Mouse (Mus musculus): ENCODE results near the gene Ldlrap1. TPM values are rescaled to one million over a fixed set of nuclear protein-coding genes. Genes with fewer than 3 reads are reported as not detected.

Ldlrap1 gene
- polyA plus RNA-seq, 1 experiment, result 19.0 TPM

- Histone ChIP-seq H3K36me3 (ENCODE audit: control insufficient read depth, insufficient read depth) (no peaks in the 10 kb centered on the region), H3K27me3 (ENCODE audit: control insufficient read depth, insufficient read depth, insufficient read length) (no peaks in the 10 kb centered on the region), H3K79me2 (ENCODE audit: control insufficient read depth, insufficient read depth) (no peaks in the 10 kb centered on the region), H3K4me2 (ENCODE audit: low read depth) (no peak overlapping the region), H3ac (ENCODE audit: control insufficient read depth, insufficient read length) (no peak overlapping the region), H3K4me3 (no peak overlapping the region)
- TF ChIP-seq MYOD1 (IDR thresholded peaks at IDR 0.05; ENCODE audit: control insufficient read depth in 1 of 3, insufficient read length in 2 of 3, low read depth in 2 of 3), result no peak
- no peak for TF ChIP-seq USF1 (IDR thresholded peaks at IDR 0.05; ENCODE audit: low read depth)
- no peak for TF ChIP-seq TCF12 (IDR thresholded peaks at IDR 0.05; ENCODE audit: insufficient read depth, poor library complexity, severe bottlenecking)
- no peak for TF ChIP-seq CEBPB (IDR thresholded peaks at IDR 0.05; ENCODE audit: insufficient read depth, poor library complexity, severe bottlenecking)
- TF ChIP-seq MAX (IDR thresholded peaks at IDR 0.05; ENCODE audit: low read depth), result no peak
- TF ChIP-seq POLR2A (IDR thresholded peaks at IDR 0.05; ENCODE audit: insufficient read length, low read depth), result no peak
- TF ChIP-seq TCF3 (IDR thresholded peaks at IDR 0.05; ENCODE audit: insufficient read length, low read depth), result no peak
- no peak for TF ChIP-seq MYOG (IDR thresholded peaks at IDR 0.05; ENCODE audit: control insufficient read depth in 1 of 3, insufficient read depth in 1 of 3, insufficient read length in 2 of 3, low read depth in 2 of 3)
- TF ChIP-seq SRF (IDR thresholded peaks at IDR 0.05; ENCODE audit: control insufficient read depth, insufficient read length, low read depth), result no peak
- no peak for TF ChIP-seq REST (IDR thresholded peaks at IDR 0.05; ENCODE audit: insufficient read depth, insufficient read length)
- no peak for TF ChIP-seq E2F4 (IDR thresholded peaks at IDR 0.05; ENCODE audit: insufficient read depth)
- TF ChIP-seq POLR2AphosphoS2 (IDR thresholded peaks at IDR 0.05; ENCODE audit: insufficient read length, low read depth), result no peak
Measured at GRCm38 (mm10) chr4:134741949-134742348, 25.9 kb downstream of the Ldlrap1 start.

GRCm38 (mm10) chr4:134740186-134740585, 27.6 kb downstream of the Ldlrap1 start:
- no peak overlapping the region for H3K4me3 ChIP-seq
- no peak overlapping the region for H3K4me2 ChIP-seq (ENCODE audit: low read depth)
- no peaks in the 10 kb centered on the region for H3K79me2 ChIP-seq (ENCODE audit: control insufficient read depth, insufficient read depth)
- no peak overlapping the region for H3ac ChIP-seq (ENCODE audit: control insufficient read depth, insufficient read length)
- H3K36me3 ChIP-seq (ENCODE audit: control insufficient read depth, insufficient read depth), result no peaks in the 10 kb centered on the region
- no peaks in the 10 kb centered on the region for H3K27me3 ChIP-seq (ENCODE audit: control insufficient read depth, insufficient read depth, insufficient read length)
- TF ChIP-seq TCF3 (IDR thresholded peaks at IDR 0.05; ENCODE audit: insufficient read length, low read depth) (peak; percentile 89), USF1 (IDR thresholded peaks at IDR 0.05; ENCODE audit: low read depth) (no peak), CEBPB (IDR thresholded peaks at IDR 0.05; ENCODE audit: insufficient read depth, poor library complexity, severe bottlenecking) (no peak), TCF12 (IDR thresholded peaks at IDR 0.05; ENCODE audit: insufficient read depth, poor library complexity, severe bottlenecking) (peak; percentile 81), MYOD1 (IDR thresholded peaks at IDR 0.05; ENCODE audit: control insufficient read depth in 1 of 3, insufficient read length in 2 of 3, low read depth in 2 of 3) (peak in 2 of 3 experiments; percentile 92 to 94), MYOG (IDR thresholded peaks at IDR 0.05; ENCODE audit: control insufficient read depth in 1 of 3, insufficient read depth in 1 of 3, insufficient read length in 2 of 3, low read depth in 2 of 3) (peak in 2 of 3 experiments; percentile 95 to 97)

GRCm38 (mm10) chr4:134739530-134739929, 28.3 kb downstream of the Ldlrap1 start:
- Histone ChIP-seq H3K36me3 (ENCODE audit: control insufficient read depth, insufficient read depth) (no peaks in the 10 kb centered on the region), H3ac (ENCODE audit: control insufficient read depth, insufficient read length) (no peak overlapping the region), H3K27me3 (ENCODE audit: control insufficient read depth, insufficient read depth, insufficient read length) (no peaks in the 10 kb centered on the region), H3K79me2 (ENCODE audit: control insufficient read depth, insufficient read depth) (no peaks in the 10 kb centered on the region), H3K4me3 (no peak overlapping the region), H3K4me2 (ENCODE audit: low read depth) (no peak overlapping the region)
- TF ChIP-seq TCF12 (IDR thresholded peaks at IDR 0.05; ENCODE audit: insufficient read depth, poor library complexity, severe bottlenecking) (peak; percentile 19), SRF (IDR thresholded peaks at IDR 0.05; ENCODE audit: control insufficient read depth, insufficient read length, low read depth) (no peak), POLR2AphosphoS2 (IDR thresholded peaks at IDR 0.05; ENCODE audit: insufficient read length, low read depth) (no peak), E2F4 (IDR thresholded peaks at IDR 0.05; ENCODE audit: insufficient read depth) (no peak), REST (IDR thresholded peaks at IDR 0.05; ENCODE audit: insufficient read depth, insufficient read length) (no peak), MYOD1 (IDR thresholded peaks at IDR 0.05; ENCODE audit: control insufficient read depth in 1 of 3, insufficient read length in 2 of 3, low read depth in 2 of 3) (peak in 1 of 3 experiments; percentile 54), MYOG (IDR thresholded peaks at IDR 0.05; ENCODE audit: control insufficient read depth in 1 of 3, insufficient read depth in 1 of 3, insufficient read length in 2 of 3, low read depth in 2 of 3) (peak in 1 of 3 experiments; percentile 54), CEBPB (IDR thresholded peaks at IDR 0.05; ENCODE audit: insufficient read depth, poor library complexity, severe bottlenecking) (no peak), USF1 (IDR thresholded peaks at IDR 0.05; ENCODE audit: low read depth) (no peak), POLR2A (IDR thresholded peaks at IDR 0.05; ENCODE audit: insufficient read length, low read depth) (no peak), TCF3 (IDR thresholded peaks at IDR 0.05; ENCODE audit: insufficient read length, low read depth) (no peak), MAX (IDR thresholded peaks at IDR 0.05; ENCODE audit: low read depth) (no peak)

- Histone ChIP-seq H3K4me3 (no peak overlapping the region), H3K79me2 (ENCODE audit: control insufficient read depth, insufficient read depth) (no peaks in the 10 kb centered on the region), H3K4me2 (ENCODE audit: low read depth) (no peak overlapping the region), H3K36me3 (ENCODE audit: control insufficient read depth, insufficient read depth) (no peaks in the 10 kb centered on the region), H3K27me3 (ENCODE audit: control insufficient read depth, insufficient read depth, insufficient read length) (no peaks in the 10 kb centered on the region), H3ac (ENCODE audit: control insufficient read depth, insufficient read length) (no peak overlapping the region)
- TF ChIP-seq MYOG (IDR thresholded peaks at IDR 0.05; ENCODE audit: control insufficient read depth in 1 of 3, insufficient read depth in 1 of 3, insufficient read length in 2 of 3, low read depth in 2 of 3) (no peak), MYOD1 (IDR thresholded peaks at IDR 0.05; ENCODE audit: control insufficient read depth in 1 of 3, insufficient read length in 2 of 3, low read depth in 2 of 3) (no peak), POLR2AphosphoS2 (IDR thresholded peaks at IDR 0.05; ENCODE audit: insufficient read length, low read depth) (no peak), USF1 (IDR thresholded peaks at IDR 0.05; ENCODE audit: low read depth) (no peak), MAX (IDR thresholded peaks at IDR 0.05; ENCODE audit: low read depth) (no peak)
Measured at GRCm38 (mm10) chr4:134737365-134737910, 30.4 kb downstream of the Ldlrap1 start.

- Histone ChIP-seq H3K4me3 (no peak overlapping the region), H3K4me2 (ENCODE audit: low read depth) (no peak overlapping the region), H3K79me2 (ENCODE audit: control insufficient read depth, insufficient read depth) (no peaks in the 10 kb centered on the region), H3ac (ENCODE audit: control insufficient read depth, insufficient read length) (no peak overlapping the region), H3K27me3 (ENCODE audit: control insufficient read depth, insufficient read depth, insufficient read length) (no peaks in the 10 kb centered on the region), H3K36me3 (ENCODE audit: control insufficient read depth, insufficient read depth) (no peaks in the 10 kb centered on the region)
- peak in 2 of 3 experiments; percentile 29 to 42 for TF ChIP-seq MYOG (IDR thresholded peaks at IDR 0.05; ENCODE audit: control insufficient read depth in 1 of 3, insufficient read depth in 1 of 3, insufficient read length in 2 of 3, low read depth in 2 of 3)
- no peak for TF ChIP-seq MYOD1 (IDR thresholded peaks at IDR 0.05; ENCODE audit: control insufficient read depth in 1 of 3, insufficient read length in 2 of 3, low read depth in 2 of 3)
Measured at GRCm38 (mm10) chr4:134736147-134736546, 31.7 kb downstream of the Ldlrap1 start.
